Comparison of ENCODE assay signal across 15 mouse cellular contexts in genomic region chr8:72296561-72296960, GRCm38 (mm10). TPM values are rescaled to one million over a fixed set of nuclear protein-coding genes. Genes with fewer than 3 reads are reported as not detected.
A peak's percentile ranks its signal among the peaks of the same experiment; 100 is the strongest.
DNase-seq lines count a peak whose midpoint lies in the region; ATAC-seq and TF ChIP-seq lines count a peak whose summit lies in the region.
"Had no signal": no experiment of that assay in that cellular context is flagged by ENCODE, and none has a peak within 500 bp of the region (broad histone marks: within the 10 kb centered on the region; RNA-seq: fewer than 3 reads in every experiment).

No protein-coding gene starts in this region.

- no peak overlapping the region for H3K4me3 ChIP-seq in heart, embryonic 15.5 days
- no peak overlapping the region for H3K4me3 ChIP-seq in liver, adult 2 months (ENCODE audit: insufficient read depth, low read depth, low read length)
- H3K4me3 ChIP-seq in liver, embryonic 12.5 days = no peak overlapping the region
- no peak overlapping the region for H3K4me3 ChIP-seq in brown adipose tissue, adult 24 weeks (ENCODE audit: insufficient read depth, low read depth, low read length)
- H3K4me3 ChIP-seq: forebrain, embryonic 13.5 days; intestine, embryonic 15.5 days; limb, embryonic 13.5 days had no signal

- no peaks in the 10 kb centered on the region for H3K27me3 ChIP-seq in heart, embryonic 15.5 days
- H3K27me3 ChIP-seq in liver, adult 2 months (ENCODE audit: control insufficient read depth, insufficient read depth, low read length) = no peaks in the 10 kb centered on the region
- H3K27me3 ChIP-seq in liver, embryonic 12.5 days (replicated peaks) = no peaks in the 10 kb centered on the region; the same call in 1 of the 2 replicates
- H3K27me3 ChIP-seq: forebrain, embryonic 13.5 days; intestine, embryonic 15.5 days had no signal

- H3K4me1 ChIP-seq in heart, embryonic 15.5 days (replicated peaks) = peaks cover 26% of the 10 kb centered on the region
- H3K4me1 ChIP-seq in liver, adult 2 months (ENCODE audit: control insufficient read depth, insufficient read depth, low read length) = peaks cover 7% of the 10 kb centered on the region; the same call in 1 of the 2 replicates
- peaks cover 19% of the 10 kb centered on the region for H3K4me1 ChIP-seq in liver, embryonic 12.5 days
- H3K4me1 ChIP-seq in brown adipose tissue, adult 24 weeks (ENCODE audit: control insufficient read depth, insufficient read depth, insufficient read length, low read length) = peaks cover 31% of the 10 kb centered on the region
- H3K4me1 ChIP-seq: forebrain, embryonic 13.5 days had no signal

- no peak for TF ChIP-seq POLR2A in liver, adult 2 months (IDR thresholded peaks at IDR 0.05; ENCODE audit: extremely low read depth, insufficient read depth, low read length)

- no peak for TF ChIP-seq CTCF in liver, adult 2 months (IDR thresholded peaks at IDR 0.05; ENCODE audit: low read depth, low read length)

- ATAC-seq in heart, embryonic 15.5 days (replicated peaks; ENCODE audit: insufficient number of reproducible peaks, insufficient read depth, low FRiP score, low read depth) = no peak
- ATAC-seq in liver, embryonic 12.5 days = no peak

- no peaks in the 10 kb centered on the region for H3K9me3 ChIP-seq in heart, embryonic 15.5 days (replicated peaks)
- H3K9me3 ChIP-seq in liver, embryonic 12.5 days (replicated peaks) = no peaks in the 10 kb centered on the region
- H3K9me3 ChIP-seq: forebrain, embryonic 13.5 days; intestine, embryonic 15.5 days; limb, embryonic 13.5 days had no signal

- peak overlapping the region; percentile 91 for H3K27ac ChIP-seq in heart, embryonic 15.5 days
- 0 out of 2 replicates have a peak overlapping the region, but pooled peaks have one; percentile 6 for H3K27ac ChIP-seq in liver, adult 2 months (replicated peaks; ENCODE audit: insufficient read depth, low read depth, low read length)
- no peak overlapping the region for H3K27ac ChIP-seq in liver, embryonic 12.5 days
- H3K27ac ChIP-seq in brown adipose tissue, adult 24 weeks (replicated peaks; ENCODE audit: low read depth, low read length) = peak overlapping the region; percentile 97
- H3K27ac ChIP-seq: forebrain, embryonic 13.5 days; hindbrain, embryonic 14.5 days had no signal

- 91% methylated on average over 8 of the region's 8 CpGs for WGBS in heart, embryonic 15.5 days
- 91% methylated on average over 8 of the region's 8 CpGs for whole genome bisulfite sequencing in liver, adult 2 months
- 80% methylated on average over 8 of the region's 8 CpGs for WGBS in liver, embryonic 12.5 days (ENCODE audit: insufficient replicate concordance)

- peak; percentile 92 for DNase-seq in heart, adult 11 months
- no peak for DNase-seq in heart, postnatal 4 days
- DNase-seq in heart, postnatal 36 days = no peak
- no peak for DNase-seq in liver, adult 2 months (ENCODE audit: extremely low read depth, low read depth, low spot score)
- DNase-seq in right cerebral cortex, adult 18-20 months = no peak
- DNase-seq: kidney, adult 9 months; kidney, postnatal 25 days; spleen, adult 18-20 months had no signal

- H3K79me2 ChIP-seq in liver, adult 2 months (ENCODE audit: control insufficient read depth, insufficient read depth, low read length) = no peaks in the 10 kb centered on the region

- intact Hi-C loops in heart, postnatal 36 days (cut with DNase I) = no loop called here

- H3K4me2 ChIP-seq in heart, embryonic 15.5 days = no peak overlapping the region
- H3K4me2 ChIP-seq in liver, embryonic 12.5 days = no peak overlapping the region
- H3K4me2 ChIP-seq: forebrain, embryonic 13.5 days; hindbrain, embryonic 14.5 days; intestine, embryonic 15.5 days had no signal

- no peak overlapping the region for H3K9ac ChIP-seq in heart, embryonic 15.5 days
- H3K9ac ChIP-seq in liver, adult 2 months (ENCODE audit: low read depth, low read length) = no peak overlapping the region
- no peak overlapping the region for H3K9ac ChIP-seq in liver, embryonic 12.5 days
- H3K9ac ChIP-seq: forebrain, embryonic 13.5 days; hindbrain, embryonic 14.5 days; intestine, embryonic 15.5 days; limb, embryonic 13.5 days had no signal

- H3K36me3 ChIP-seq in heart, embryonic 15.5 days = no peaks in the 10 kb centered on the region
- H3K36me3 ChIP-seq in liver, adult 2 months (ENCODE audit: control insufficient read depth, insufficient read depth, low read length) = no peaks in the 10 kb centered on the region
- no peaks in the 10 kb centered on the region for H3K36me3 ChIP-seq in liver, embryonic 12.5 days
- H3K36me3 ChIP-seq: intestine, embryonic 15.5 days; limb, embryonic 13.5 days had no signal

RNA-seq across cellular contexts. Expression of gene Gm10282, which starts 8.5 kb away (rescaled TPM):
- 10 to 100 TPM; 34.9 to 36.3 TPM for total RNA-seq in heart, postnatal 4 days (2021)
- 14.8 and 15.9 TPM in 2 replicates for polyA plus RNA-seq in heart, embryonic 15.5 days (2015; fragmentation: Nextera tagmentation; extraction: Ambion mirVana)
- total RNA-seq in heart, postnatal 36 days (2021) = 10 to 100 TPM in 1 of 2 experiments, 1 to 10 TPM in 1; 6.9 to 10.2 TPM
- total RNA-seq in liver, adult 2 months (2014; rRNA removed) = 0.54 and 1.0 TPM in 2 replicates
- 0.37 and 0.42 TPM in 2 replicates for polyA plus RNA-seq in liver, adult 2 months (2012; rRNA removed)
- 10.1 and 10.3 TPM in 2 replicates for polyA plus RNA-seq in liver, embryonic 12.5 days (2016; fragmentation: Nextera tagmentation; extraction: Ambion mirVana)
- polyA plus RNA-seq in brown adipose tissue, adult 24 weeks (2012; ENCODE audit: insufficient read depth, insufficient read length, missing spikeins) = not detected in 2 replicates

RNA-seq across cellular contexts. Expression of gene Klf2, which starts 22.3 kb away (rescaled TPM):
- total RNA-seq in heart, postnatal 4 days (2021) = 10 to 100 TPM; 65.3 to 68.2 TPM
- polyA plus RNA-seq in heart, embryonic 15.5 days (2015; fragmentation: Nextera tagmentation; extraction: Ambion mirVana) = 18.5 and 19.5 TPM in 2 replicates
- total RNA-seq in heart, postnatal 36 days (2021) = 10 to 100 TPM; 42.2 to 97.6 TPM
- total RNA-seq in liver, adult 2 months (2014; rRNA removed) = 2.7 and 2.8 TPM in 2 replicates
- 4.4 and 6.0 TPM in 2 replicates for polyA plus RNA-seq in liver, adult 2 months (2012; rRNA removed)
- 5.7 and 6.0 TPM in 2 replicates for polyA plus RNA-seq in liver, embryonic 12.5 days (2016; fragmentation: Nextera tagmentation; extraction: Ambion mirVana)
- 30.6 and 88.0 TPM in 2 replicates for polyA plus RNA-seq in brown adipose tissue, adult 24 weeks (2012; ENCODE audit: insufficient read depth, insufficient read length, missing spikeins)

RNA-seq across cellular contexts. Expression of gene Ap1m1, which starts 56.7 kb away (rescaled TPM):
- total RNA-seq in heart, postnatal 4 days (2021) = 10 to 100 TPM; 66.5 to 71.7 TPM
- 96.3 and 113 TPM in 2 replicates for polyA plus RNA-seq in heart, embryonic 15.5 days (2015; fragmentation: Nextera tagmentation; extraction: Ambion mirVana)
- total RNA-seq in heart, postnatal 36 days (2021) = 10 to 100 TPM; 49.4 to 49.6 TPM
- 7.9 and 14.9 TPM in 2 replicates for total RNA-seq in liver, adult 2 months (2014; rRNA removed)
- 38.9 and 39.4 TPM in 2 replicates for polyA plus RNA-seq in liver, adult 2 months (2012; rRNA removed)
- 80.9 and 85.0 TPM in 2 replicates for polyA plus RNA-seq in liver, embryonic 12.5 days (2016; fragmentation: Nextera tagmentation; extraction: Ambion mirVana)
- polyA plus RNA-seq in brown adipose tissue, adult 24 weeks (2012; ENCODE audit: insufficient read depth, insufficient read length, missing spikeins) = 35.6 and 49.6 TPM in 2 replicates
